ENCODE assay signal across 9 mouse cellular contexts in genomic region chr17:93141125-93141524, GRCm38 (mm10). TPM values are rescaled to one million over a fixed set of nuclear protein-coding genes. Genes with fewer than 3 reads are reported as not detected.
DNase-seq lines count a peak whose midpoint lies in the region; ATAC-seq lines count a peak whose summit lies in the region.
"Had no signal": no experiment of that assay in that cellular context is flagged by ENCODE, and none has a peak within 500 bp of the region (broad histone marks: within the 10 kb centered on the region; RNA-seq: fewer than 3 reads in every experiment).

No protein-coding gene starts in this region.

- H3K9me3 ChIP-seq in midbrain, embryonic 11.5 days (ENCODE audit: control insufficient read depth, low read length): no peaks in the 10 kb centered on the region
- H3K9me3 ChIP-seq in heart, embryonic 11.5 days (replicated peaks; ENCODE audit: control insufficient read depth, low read length): no peaks in the 10 kb centered on the region
- H3K9me3 ChIP-seq: heart, embryonic 13.5 days had no signal

- H3K4me3 ChIP-seq in midbrain, embryonic 11.5 days (ENCODE audit: low read depth, low read length): no peak overlapping the region
- no peak overlapping the region for H3K4me3 ChIP-seq in heart, embryonic 11.5 days (ENCODE audit: low read depth, low read length)
- H3K4me3 ChIP-seq: heart, embryonic 13.5 days had no signal

- H3K27ac ChIP-seq in midbrain, embryonic 11.5 days (ENCODE audit: low read depth, low read length): no peak overlapping the region
- no peak overlapping the region for H3K27ac ChIP-seq in heart, embryonic 11.5 days (ENCODE audit: low read depth, low read length)
- H3K27ac ChIP-seq: heart, embryonic 13.5 days had no signal

- 19% methylated on average over 3 of the region's 3 CpGs for WGBS in midbrain, embryonic 11.5 days
- WGBS in heart, embryonic 11.5 days (ENCODE audit: insufficient replicate concordance): 21% methylated on average over 3 of the region's 3 CpGs

- H3K27me3 ChIP-seq in midbrain, embryonic 11.5 days (ENCODE audit: control insufficient read depth, insufficient read depth, low read length): no peaks in the 10 kb centered on the region
- no peaks in the 10 kb centered on the region for H3K27me3 ChIP-seq in heart, embryonic 11.5 days (ENCODE audit: control insufficient read depth, insufficient read depth, low read length)
- H3K27me3 ChIP-seq: heart, embryonic 13.5 days had no signal

- no peaks in the 10 kb centered on the region for H3K36me3 ChIP-seq in midbrain, embryonic 11.5 days (ENCODE audit: control insufficient read depth, insufficient read depth, low read length)
- no peaks in the 10 kb centered on the region for H3K36me3 ChIP-seq in heart, embryonic 11.5 days (ENCODE audit: control insufficient read depth, insufficient read depth, low read length)
- H3K36me3 ChIP-seq: heart, embryonic 13.5 days had no signal

- H3K4me2 ChIP-seq in midbrain, embryonic 11.5 days: no peak overlapping the region
- no peak overlapping the region for H3K4me2 ChIP-seq in heart, embryonic 11.5 days
- H3K4me2 ChIP-seq: heart, embryonic 13.5 days had no signal

- no peaks in the 10 kb centered on the region for H3K4me1 ChIP-seq in midbrain, embryonic 11.5 days (ENCODE audit: control insufficient read depth, insufficient read depth, low read length)
- H3K4me1 ChIP-seq in heart, embryonic 11.5 days (ENCODE audit: control insufficient read depth, insufficient read depth, low read length): no peaks in the 10 kb centered on the region
- H3K4me1 ChIP-seq: heart, embryonic 13.5 days had no signal

- DNase-seq in cerebellum, adult 18-20 months: peak; percentile 13 to 17
- DNase-seq in R1 (ENCODE audit: low read depth, low spot score): peak; percentile 44
- DNase-seq in embryo, embryonic 11.5 days (ENCODE audit: low read depth, low spot score): peak; percentile 13
- DNase-seq in kidney, postnatal 10 days: peak; percentile 30
- DNase-seq in midbrain, embryonic 11.5 days (ENCODE audit: low spot score, missing footprints): peak; percentile 84
- DNase-seq in c-Kit-positive CD71-positive TER-119-positive erythroid progenitor cells, embryonic 14.5 days (ENCODE audit: low spot score): no peak

- ATAC-seq in cerebellum, adult (ENCODE audit: insufficient number of reproducible peaks, low FRiP score, low TSS enrichment): no peak
- ATAC-seq in midbrain, embryonic 11.5 days (ENCODE audit: low FRiP score): peak; percentile 59; the same call in 1 of the 2 replicates
- no peak for ATAC-seq in heart, embryonic 11.5 days (replicated peaks; ENCODE audit: insufficient number of reproducible peaks, low FRiP score, low TSS enrichment)

- H3K9ac ChIP-seq in midbrain, embryonic 11.5 days (ENCODE audit: low read length): no peak overlapping the region
- H3K9ac ChIP-seq in heart, embryonic 11.5 days (ENCODE audit: low read depth, low read length): no peak overlapping the region
- H3K9ac ChIP-seq: heart, embryonic 13.5 days had no signal

RNA-seq across cellular contexts. Expression of gene Adcyap1, which starts 57.7 kb away (rescaled TPM):
- 19.1 and 22.4 TPM in 2 replicates for polyA plus RNA-seq in midbrain, embryonic 11.5 days (2014; fragmentation: Nextera tagmentation; extraction: Ambion mirVana)
- 0.10 TPM in 2 replicates for polyA plus RNA-seq in heart, embryonic 11.5 days (2014; fragmentation: Nextera tagmentation; extraction: Ambion mirVana)

Comparison
In these comparisons a context has a peak if more than half of its experiments do, and no peak if none do; other contexts are left out.
1. RNA of gene Adcyap1, which starts 57.7 kb away (polyA plus RNA-seq): 19.1 to 22.4 TPM in midbrain, embryonic 11.5 days; 0.10 TPM in heart, embryonic 11.5 days; every median in the first group is over 10 times any median in the second.